Mouse (Mus musculus) embryonic facial prominence, embryonic 12.5 days (tissue): Measurements from ENCODE around the gene Mpdu1. TPM values are rescaled to one million over a fixed set of nuclear protein-coding genes. Genes with fewer than 3 reads are reported as not detected.
A peak's percentile ranks its signal among the peaks of the same experiment; 100 is the strongest.

Experiments
- ATAC-seq: fragments of 200-750 bp; cut with Nextera tagmentation; 2 replicates; pipeline ENCODE4 v1.8.0; 2017; ENCODE audit not compliant: insufficient number of reproducible peaks, insufficient read depth, low FRiP score, low TSS enrichment
- H3K27ac ChIP-seq: fragments of 300-500 bp; sonication (generic); 2 replicates; pipeline ENCODE4 v1.5.1; 2016; ENCODE audit warnings: mild to moderate bottlenecking
- H3K27me3 ChIP-seq: fragments of 300-500 bp; sonication (generic); 2 replicates; pipeline ENCODE4 v1.6.1; 2016; ENCODE audit warnings: mild to moderate bottlenecking, moderate library complexity
- H3K36me3 ChIP-seq: fragments of 300-500 bp; sonication (generic); 2 replicates; pipeline ENCODE4 v1.6.1; 2016; ENCODE audit warnings: mild to moderate bottlenecking
- H3K4me1 ChIP-seq: fragments of 300-500 bp; sonication (generic); 2 replicates; pipeline ENCODE4 v1.6.1; 2016
- H3K4me2 ChIP-seq: fragments of 300-500 bp; sonication (generic); replicated peaks from 2 replicates; pipeline ENCODE4 v1.6.1; 2016; ENCODE audit warnings: mild to moderate bottlenecking, moderate library complexity
- H3K4me3 ChIP-seq: fragments of 300-500 bp; sonication (generic); 2 replicates; pipeline ENCODE4 v1.5.1; 2016; ENCODE audit warnings: mild to moderate bottlenecking
- H3K9ac ChIP-seq: fragments of 300-500 bp; sonication (generic); 2 replicates; pipeline ENCODE4 v1.6.1; 2016; ENCODE audit warnings: mild to moderate bottlenecking, moderate library complexity
- H3K9me3 ChIP-seq: fragments of 300-500 bp; sonication (generic); 2 replicates; pipeline ENCODE4 v1.6.1; 2016; ENCODE audit warnings: mild to moderate bottlenecking, moderate library complexity
- WGBS: fragments of 180-500 bp; shearing (Covaris S2); methylation state at CpG from one replicate; pipeline ENCODE4 v1.1.7; 2016; 5-methylcytosine and 5-hydroxymethylcytosine counted together
- polyA plus RNA-seq: library from polyadenylated mRNA; unstranded; fragments of >200 nt; fragmentation: Nextera tagmentation; extraction: Ambion mirVana; gene quantifications from 2 replicates; pipeline ENCODE4 v1.2.1, GENCODE M21; 2016

Gene Mpdu1
- 63.3 and 67.9 TPM in 2 replicates for polyA plus RNA-seq

- Histone ChIP-seq H3K4me2 (peak within 1 kb of the TSS; percentile 55), H3K27me3 (no peaks in the 10 kb centered on the region), H3K4me3 (peak within 1 kb of the TSS; percentile 52), H3K9ac (peak within 1 kb of the TSS; percentile 72), H3K27ac (peak within 1 kb of the TSS; percentile 96), H3K9me3 (no peaks in the 10 kb centered on the region), H3K36me3 (peaks cover 60% of the 10 kb centered on the region), H3K4me1 (peaks cover 15% of the 10 kb centered on the region)
- WGBS: under 1% methylated on average over 48 of the region's 48 CpGs
- ATAC-seq: peak; percentile 94
These were observed at the start of gene Mpdu1 for GRCm38 (mm10) chr11:69662213-69662966. Gene Mpdu1 (minus strand): TSS chr11:69662642.

DNA sequence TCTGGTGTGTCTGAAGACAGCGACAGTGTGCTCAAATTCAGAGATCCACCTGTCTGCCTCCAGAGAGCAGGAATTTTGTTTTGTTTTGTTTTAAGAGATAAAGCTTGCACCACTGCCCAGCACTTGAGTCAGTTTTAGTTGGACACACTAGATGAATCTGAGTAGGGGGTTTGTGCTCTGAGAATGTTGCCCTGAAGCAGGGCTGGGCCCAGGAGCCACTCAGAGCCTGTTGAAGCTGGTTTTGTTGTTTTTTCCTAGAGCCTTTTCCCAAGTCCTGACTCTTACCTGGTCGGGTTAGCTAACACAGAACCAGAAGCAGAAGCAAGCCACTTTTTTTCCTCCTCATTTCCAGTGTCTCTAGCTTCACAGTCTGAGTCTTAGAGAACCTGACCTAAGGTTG lies 48.6 kb upstream of the Mpdu1 start:
- peaks cover 37% of the 10 kb centered on the region for H3K4me1 ChIP-seq
- H3K27me3 ChIP-seq: no peaks in the 10 kb centered on the region
- no peak overlapping the region for H3K27ac ChIP-seq
- no peaks in the 10 kb centered on the region for H3K36me3 ChIP-seq
- H3K9ac ChIP-seq: no peak overlapping the region
- no peak for ATAC-seq
- no peak overlapping the region for H3K4me2 ChIP-seq
- no peak overlapping the region for H3K4me3 ChIP-seq
- H3K9me3 ChIP-seq: no peaks in the 10 kb centered on the region
- WGBS: 78% methylated on average over 2 of the region's 2 CpGs

GRCm38 (mm10) chr11:69710470-69710869 lies 48.0 kb upstream of the Mpdu1 start:
- H3K9ac ChIP-seq: no peak overlapping the region
- no peaks in the 10 kb centered on the region for H3K27me3 ChIP-seq
- no peak overlapping the region for H3K4me2 ChIP-seq
- no peaks in the 10 kb centered on the region for H3K36me3 ChIP-seq
- no peaks in the 10 kb centered on the region for H3K9me3 ChIP-seq
- ATAC-seq: no peak
- H3K4me3 ChIP-seq: no peak overlapping the region
- 75% methylated on average over 3 of the region's 3 CpGs for WGBS
- H3K4me1 ChIP-seq: peaks cover 31% of the 10 kb centered on the region
- H3K27ac ChIP-seq: no peak overlapping the region

- Histone ChIP-seq H3K27ac (peak overlapping the region; percentile 72), H3K4me3 (no peak overlapping the region), H3K27me3 (no peaks in the 10 kb centered on the region), H3K36me3 (no peaks in the 10 kb centered on the region), H3K9ac (no peak overlapping the region), H3K9me3 (no peaks in the 10 kb centered on the region), H3K4me1 (peaks cover 26% of the 10 kb centered on the region), H3K4me2 (no peak overlapping the region)
- WGBS: 44% methylated on average over 11 of the region's 11 CpGs
- ATAC-seq: no peak
These were observed 47.4 kb upstream of the Mpdu1 start for GRCm38 (mm10) chr11:69709554-69710446.

- Histone ChIP-seq H3K4me2 (no peak overlapping the region), H3K27me3 (no peaks in the 10 kb centered on the region), H3K4me3 (no peak overlapping the region), H3K9ac (no peak overlapping the region), H3K9me3 (no peaks in the 10 kb centered on the region), H3K4me1 (peaks cover 20% of the 10 kb centered on the region), H3K27ac (0 out of 2 replicates have a peak overlapping the region, but pooled peaks have one; percentile 72), H3K36me3 (no peaks in the 10 kb centered on the region)
- 65% methylated on average over 3 of the region's 3 CpGs for WGBS
- ATAC-seq: no peak
These were observed 46.3 kb upstream of the Mpdu1 start for GRCm38 (mm10) chr11:69708614-69709265.

GRCm38 (mm10) chr11:69707873-69708381 lies 45.5 kb upstream of the Mpdu1 start:
- H3K36me3 ChIP-seq: no peaks in the 10 kb centered on the region
- 81% methylated on average over 4 of the region's 4 CpGs for WGBS
- no peak overlapping the region for H3K4me3 ChIP-seq
- H3K4me2 ChIP-seq: no peak overlapping the region
- H3K4me1 ChIP-seq: peaks cover 14% of the 10 kb centered on the region
- H3K9ac ChIP-seq: no peak overlapping the region
- no peaks in the 10 kb centered on the region for H3K9me3 ChIP-seq
- no peaks in the 10 kb centered on the region for H3K27me3 ChIP-seq
- H3K27ac ChIP-seq: no peak overlapping the region
- ATAC-seq: no peak

GRCm38 (mm10) chr11:69707480-69707847 lies 45.0 kb upstream of the Mpdu1 start:
- no peak for ATAC-seq
- no peaks in the 10 kb centered on the region for H3K9me3 ChIP-seq
- no peaks in the 10 kb centered on the region for H3K27me3 ChIP-seq
- H3K36me3 ChIP-seq: no peaks in the 10 kb centered on the region
- no peak overlapping the region for H3K27ac ChIP-seq
- WGBS: 92% methylated on average over 4 of the region's 4 CpGs
- H3K9ac ChIP-seq: no peak overlapping the region
- peaks cover 14% of the 10 kb centered on the region for H3K4me1 ChIP-seq
- H3K4me2 ChIP-seq: no peak overlapping the region
- no peak overlapping the region for H3K4me3 ChIP-seq

DNA sequence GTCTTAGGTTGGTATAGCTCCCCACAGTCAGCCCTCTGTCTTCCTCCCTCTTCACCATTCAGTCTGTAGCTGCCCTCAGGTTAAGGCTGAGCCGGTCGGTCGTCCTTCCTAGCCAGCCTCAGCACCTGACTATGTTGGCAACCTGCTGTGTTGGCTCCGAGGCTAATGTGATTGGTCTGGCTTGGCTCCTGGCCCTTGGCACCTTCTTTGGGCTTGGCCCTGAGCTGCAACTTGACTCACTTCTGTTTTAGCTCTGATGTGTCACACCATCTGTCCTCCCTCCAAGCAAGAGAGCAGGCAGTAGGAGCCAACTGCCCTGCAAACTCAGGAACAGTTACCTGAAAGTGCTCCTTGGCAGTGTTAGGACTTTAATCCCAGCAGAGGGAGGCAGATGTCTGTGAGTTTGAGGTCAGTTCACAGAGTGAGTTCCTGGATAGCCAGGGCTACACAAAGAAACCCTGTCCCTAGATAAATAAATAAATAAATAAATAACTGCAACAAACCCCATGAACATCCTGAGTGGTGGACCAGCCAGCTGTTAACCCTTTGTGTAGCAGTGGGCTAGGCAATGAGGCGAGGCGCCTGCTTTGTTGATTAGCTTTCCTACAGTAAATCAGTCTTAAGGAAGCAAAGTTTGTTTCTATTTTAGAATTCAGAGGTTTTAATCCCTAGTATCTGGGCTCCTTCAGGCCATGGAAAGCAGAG lies 44.5 kb upstream of the Mpdu1 start:
- no peak overlapping the region for H3K4me3 ChIP-seq
- H3K36me3 ChIP-seq: no peaks in the 10 kb centered on the region
- no peaks in the 10 kb centered on the region for H3K9me3 ChIP-seq
- H3K27ac ChIP-seq: no peak overlapping the region
- H3K9ac ChIP-seq: no peak overlapping the region
- WGBS: 44% methylated on average over 6 of the region's 6 CpGs
- H3K4me2 ChIP-seq: no peak overlapping the region
- peaks cover 14% of the 10 kb centered on the region for H3K4me1 ChIP-seq
- no peak for ATAC-seq
- H3K27me3 ChIP-seq: no peaks in the 10 kb centered on the region

GRCm38 (mm10) chr11:69704613-69705010 lies 42.2 kb upstream of the Mpdu1 start:
- Histone ChIP-seq H3K4me3 (no peak overlapping the region), H3K27me3 (no peaks in the 10 kb centered on the region), H3K27ac (no peak overlapping the region), H3K36me3 (no peaks in the 10 kb centered on the region), H3K9me3 (no peaks in the 10 kb centered on the region), H3K9ac (0 out of 2 replicates have a peak overlapping the region, but pooled peaks have one; percentile 7), H3K4me1 (peaks cover 10% of the 10 kb centered on the region), H3K4me2 (no peak overlapping the region)
- WGBS: 38% methylated on average over 2 of the region's 2 CpGs
- ATAC-seq: no peak

GRCm38 (mm10) chr11:69703814-69704612 lies 41.6 kb upstream of the Mpdu1 start:
- WGBS: 60% methylated on average over 8 of the region's 8 CpGs
- Histone ChIP-seq H3K27me3 (no peaks in the 10 kb centered on the region), H3K4me3 (no peak overlapping the region), H3K36me3 (no peaks in the 10 kb centered on the region), H3K4me1 (peaks cover 4% of the 10 kb centered on the region), H3K9me3 (no peaks in the 10 kb centered on the region), H3K27ac (no peak overlapping the region), H3K9ac (0 out of 2 replicates have a peak overlapping the region, but pooled peaks have one; percentile 7), H3K4me2 (no peak overlapping the region)
- ATAC-seq: no peak
